Mouse (Mus musculus): Measurements from ENCODE around the gene Kat2b.
"Not testable (repeated sequence)": the region's sequence is repeated elsewhere in the genome, so short reads cannot be mapped to it uniquely, and the experiment has no call there.

Kat2b gene

DNA sequence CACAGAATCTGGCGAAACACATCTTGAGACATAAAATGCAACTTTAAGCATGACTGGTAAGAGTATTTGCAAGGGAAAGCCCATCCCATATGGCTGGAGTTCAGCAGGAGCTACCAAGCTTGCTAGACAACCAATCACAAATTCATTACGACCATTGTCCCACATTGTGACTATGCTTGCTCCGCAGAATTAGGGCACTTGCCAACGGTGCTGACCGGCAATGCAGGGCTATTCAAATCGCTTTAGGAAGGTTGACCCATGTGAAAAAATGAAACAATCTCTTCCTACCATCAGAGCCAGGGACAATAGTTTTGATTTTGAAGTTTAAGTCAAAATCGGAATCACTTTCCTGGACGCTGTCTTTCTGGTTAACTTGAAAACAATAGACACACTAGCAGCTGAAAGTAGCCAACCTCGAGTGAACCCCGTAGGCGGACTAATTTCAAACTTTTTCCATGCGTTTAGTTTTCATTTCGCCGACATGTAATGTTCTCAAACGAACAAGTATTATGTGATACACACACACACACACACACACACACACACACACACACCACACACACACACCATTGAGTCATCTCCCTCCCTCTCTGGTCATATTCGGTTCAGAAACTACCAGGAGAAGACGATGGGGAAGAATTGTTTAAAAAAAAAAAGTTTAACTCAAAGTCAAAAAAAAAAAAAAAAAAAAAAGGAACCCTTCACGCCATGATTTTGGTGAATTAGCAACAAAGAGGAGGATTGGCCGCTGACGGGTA lies at the start of gene Kat2b:
Kat2b (plus strand) TSS at position 701 of the 758 bp plus-strand sequence.
- DNase-seq, result peak; percentile 62

DNA sequence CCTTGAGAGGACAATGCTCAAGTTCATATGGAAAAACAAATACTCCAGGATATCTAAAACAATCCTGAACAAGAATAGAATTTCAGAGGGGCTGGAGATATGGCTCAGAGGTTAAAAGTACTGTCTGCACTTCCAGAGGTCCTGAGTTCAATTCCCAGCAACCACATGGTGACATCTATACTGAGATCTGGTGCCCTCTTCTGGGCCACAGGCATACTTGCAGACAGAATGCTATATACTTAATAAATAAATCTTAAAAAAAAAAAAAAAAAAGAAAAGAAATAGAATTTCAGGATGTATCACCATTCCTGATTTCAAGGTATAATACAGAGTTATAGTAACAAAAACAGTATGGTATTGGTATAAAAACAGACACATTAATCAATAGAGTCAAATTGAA lies 47.3 kb upstream of the Kat2b start:
- DNase-seq, result no peak

DNA sequence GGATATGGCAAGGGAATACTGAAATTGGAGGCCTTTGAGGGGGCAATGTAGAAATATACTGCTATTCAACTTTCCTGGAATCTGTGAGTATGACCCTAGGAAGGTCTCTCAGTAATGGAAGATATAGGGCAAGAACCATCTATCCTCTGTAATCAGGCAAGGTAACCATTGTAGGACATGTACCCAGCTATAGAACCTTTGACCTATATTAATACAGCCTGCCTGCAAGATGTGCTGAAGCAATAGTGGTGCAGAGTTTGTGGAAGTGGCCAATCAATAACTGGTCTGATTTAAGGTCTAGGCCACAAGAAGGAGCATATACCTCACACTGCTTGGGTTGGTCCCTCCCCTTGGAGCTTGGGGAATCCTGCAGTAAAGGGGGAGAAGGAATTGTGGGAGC lies 46.2 kb upstream of the Kat2b start:
- DNase-seq, result no peak

DNA sequence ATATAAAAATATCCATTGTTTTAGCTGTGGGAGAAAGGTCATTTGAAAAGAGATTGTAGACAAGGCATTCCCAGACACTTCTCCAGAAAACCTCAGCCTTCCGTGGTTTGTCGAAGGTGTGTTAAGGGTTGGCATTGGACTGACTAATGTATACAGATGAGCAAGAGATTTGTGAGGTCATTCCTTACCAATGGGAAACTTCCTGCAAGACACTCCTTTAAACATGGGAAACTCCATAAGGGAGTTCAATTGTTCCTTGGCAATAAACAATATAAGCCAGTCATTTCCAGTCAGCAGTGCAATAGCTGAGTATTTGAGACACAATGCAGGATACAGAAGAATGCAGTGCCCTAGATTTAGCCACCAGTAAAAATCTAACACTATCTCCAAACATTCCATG lies 38.6 kb upstream of the Kat2b start:
- no peak for DNase-seq

DNA sequence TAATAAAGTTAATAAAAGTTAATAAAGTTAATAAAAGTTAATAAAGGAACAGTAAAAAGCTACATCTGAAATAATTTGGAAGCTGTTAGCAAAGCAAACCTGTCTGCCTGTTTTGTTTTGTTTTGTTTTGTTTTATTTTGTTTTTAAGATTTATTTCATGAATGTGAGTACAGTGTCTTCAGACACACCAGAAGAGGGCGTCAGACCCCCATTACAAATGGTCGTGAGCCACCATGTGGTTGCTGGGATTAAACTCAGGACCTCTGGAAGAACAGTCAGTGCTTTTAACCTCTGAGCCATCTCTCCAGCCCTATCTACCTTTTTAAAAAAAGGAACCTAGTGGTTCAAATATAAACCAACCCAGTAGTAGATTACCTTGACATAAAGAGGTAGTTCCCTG lies 35.5 kb upstream of the Kat2b start:
- peak; percentile 18 for DNase-seq

DNA sequence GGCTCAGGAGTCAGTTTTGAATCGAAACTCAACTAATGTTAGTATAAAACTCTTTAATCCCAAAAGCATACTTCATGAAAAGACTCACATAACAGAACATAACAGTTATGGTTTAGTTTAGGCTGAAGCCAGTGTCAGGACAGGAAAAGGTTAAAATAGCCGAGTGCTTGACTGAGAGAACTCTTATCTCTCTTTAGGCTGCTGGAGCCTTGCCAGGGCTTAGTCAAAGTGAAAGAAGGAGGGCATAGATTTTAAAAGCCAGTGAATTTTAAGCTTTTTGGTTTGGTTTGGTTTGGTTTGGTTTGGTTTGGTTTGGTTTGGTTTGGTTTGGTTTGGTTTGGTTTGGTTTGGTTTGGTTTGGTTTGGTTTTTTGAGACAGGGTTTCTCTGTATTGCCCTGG lies 34.2 kb upstream of the Kat2b start:
- peak; percentile 30 for DNase-seq

DNA sequence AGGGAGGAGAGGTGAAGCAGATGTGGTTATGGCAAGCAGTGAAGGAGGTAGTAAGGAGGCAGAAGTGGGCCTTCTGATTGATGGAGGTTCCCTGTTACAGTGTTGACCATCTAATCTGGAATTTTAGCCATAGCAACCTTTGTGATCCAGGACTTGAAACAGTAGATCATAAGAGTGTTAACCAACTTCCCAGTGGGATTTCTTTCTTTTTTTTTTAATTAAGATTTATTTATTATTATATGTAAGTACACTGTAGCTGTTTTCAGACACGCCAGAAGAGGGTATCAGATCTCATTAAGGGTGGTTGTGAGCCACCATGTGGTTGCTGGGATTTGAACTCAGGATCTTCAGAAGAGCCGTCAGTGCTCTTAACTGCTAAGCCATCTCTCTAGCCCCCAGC lies 27.3 kb upstream of the Kat2b start, which contains the start of gene Pp2d1:
Pp2d1 (minus strand) TSS at position 101 of the 400 bp plus-strand sequence.
- not testable (repeated sequence) for DNase-seq

DNA sequence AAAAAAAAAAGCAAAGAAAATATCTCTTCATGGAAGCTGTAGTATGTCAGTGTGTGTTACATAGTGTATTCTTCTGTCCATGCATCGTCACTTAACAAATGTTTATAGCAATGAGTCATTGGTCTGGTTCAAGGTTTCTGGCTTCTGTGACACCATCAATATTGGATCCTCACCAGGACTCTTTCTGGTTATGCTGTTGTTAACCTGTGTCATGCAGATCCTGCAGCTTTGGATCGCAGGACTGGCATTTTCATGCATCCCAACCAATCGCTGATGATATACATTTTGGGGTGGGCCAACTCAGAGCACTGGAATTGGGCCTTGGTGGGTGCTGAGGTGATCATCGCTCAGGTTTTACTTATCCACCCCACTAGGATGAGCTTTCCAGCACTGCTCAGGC lies 24.1 kb upstream of the Kat2b start:
- no peak for DNase-seq

DNA sequence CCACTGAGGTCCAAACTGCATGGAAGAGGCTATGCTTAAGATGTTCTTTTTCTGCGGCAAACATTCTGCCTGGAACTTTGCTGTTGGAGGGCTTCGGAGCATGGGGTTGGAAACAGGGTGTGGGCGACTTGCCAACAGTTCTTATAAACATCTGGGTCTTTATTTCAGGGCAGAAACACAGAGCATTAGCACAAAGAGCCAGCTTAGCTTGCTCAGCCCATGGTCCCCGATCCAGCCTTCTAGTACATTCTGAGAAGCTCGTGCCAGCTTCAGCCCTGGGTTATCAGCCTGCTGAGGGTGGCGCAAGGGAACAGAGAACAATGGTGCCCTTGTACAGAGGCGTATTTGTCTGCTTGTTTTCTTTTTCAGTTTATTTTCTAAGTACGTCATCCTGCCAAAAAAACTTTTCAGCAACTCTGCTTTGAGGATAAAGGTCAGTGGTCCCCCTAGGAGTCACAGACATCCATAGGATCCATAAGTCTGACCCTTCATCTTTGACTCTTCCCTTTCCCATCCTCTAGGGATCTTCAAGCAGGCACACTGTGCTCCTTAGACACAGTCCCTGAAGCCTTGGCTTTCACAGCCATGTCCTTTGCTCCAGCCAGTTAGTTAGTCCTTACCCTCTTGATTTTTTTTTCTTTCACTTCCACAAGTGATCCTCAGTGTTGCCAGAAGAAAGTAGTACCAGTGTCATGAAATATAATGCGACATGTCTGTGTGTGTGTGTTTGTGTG lies 22.9 kb upstream of the Kat2b start:
- DNase-seq, result peak; percentile 68

DNA sequence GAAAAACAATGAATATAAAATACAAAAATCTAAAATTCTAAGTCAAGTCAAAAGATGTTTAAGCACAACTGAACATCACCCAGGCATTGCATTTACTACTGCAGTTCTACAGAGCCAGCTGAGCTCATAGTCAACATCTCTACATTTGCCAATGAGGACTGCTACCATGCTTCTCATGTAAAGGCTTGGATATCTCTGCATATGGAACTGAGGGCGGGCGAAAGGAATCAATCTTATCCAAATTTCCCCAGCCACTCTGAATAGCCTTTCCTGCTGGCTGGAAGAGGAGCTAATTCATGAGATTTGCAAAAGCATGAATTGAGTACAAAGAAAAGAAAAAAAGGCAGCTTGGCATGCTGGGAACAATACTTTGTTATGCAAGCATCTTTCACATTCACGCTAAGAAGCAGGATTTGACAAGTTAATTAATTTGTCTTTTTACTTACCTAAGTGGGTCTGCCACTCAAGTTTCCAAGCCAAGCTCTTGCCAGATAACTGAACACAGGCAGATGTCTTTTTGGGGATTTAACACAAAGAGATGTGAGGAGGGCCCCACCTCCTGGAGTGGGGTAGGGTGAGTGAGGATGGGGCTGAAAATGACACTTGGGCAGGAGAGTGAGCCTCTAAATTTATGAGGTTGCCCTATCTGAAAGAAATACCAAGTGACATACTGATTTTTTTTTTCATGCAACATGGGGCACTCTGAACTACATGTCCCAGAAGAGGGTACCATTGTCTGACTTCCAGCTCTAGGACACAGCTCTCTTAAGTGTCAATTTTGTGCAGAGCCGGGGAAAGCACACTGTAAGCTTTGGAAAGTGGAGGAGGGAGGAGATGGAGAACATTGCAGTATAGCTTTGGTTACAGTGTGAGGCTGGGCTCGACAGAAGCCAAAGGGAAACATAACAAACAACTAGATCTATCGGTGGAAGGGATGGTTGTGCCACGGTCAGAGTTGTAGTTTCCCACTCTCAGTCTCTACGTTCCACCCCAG lies 15.1 kb upstream of the Kat2b start:
- no peak for DNase-seq

DNA sequence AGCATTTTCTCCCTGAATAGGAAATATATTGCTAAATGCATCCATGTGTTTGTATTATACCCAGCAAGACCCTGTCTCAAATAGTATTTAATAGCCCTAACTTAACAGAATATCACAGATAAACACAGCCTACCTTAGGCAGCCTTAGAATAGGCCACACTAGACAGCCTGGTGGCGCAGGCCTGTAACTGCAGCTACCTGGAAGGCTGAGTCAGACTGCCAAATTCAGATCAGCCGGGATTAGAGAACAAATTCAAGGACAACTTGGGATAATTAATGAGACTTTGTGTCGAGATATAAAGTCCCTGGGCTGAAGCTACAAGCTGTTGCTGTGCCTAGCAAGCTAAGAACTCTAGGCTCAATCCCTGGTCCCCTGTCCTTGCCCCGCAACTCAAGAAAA lies 12.6 kb upstream of the Kat2b start:
- DNase-seq, result no peak

DNA sequence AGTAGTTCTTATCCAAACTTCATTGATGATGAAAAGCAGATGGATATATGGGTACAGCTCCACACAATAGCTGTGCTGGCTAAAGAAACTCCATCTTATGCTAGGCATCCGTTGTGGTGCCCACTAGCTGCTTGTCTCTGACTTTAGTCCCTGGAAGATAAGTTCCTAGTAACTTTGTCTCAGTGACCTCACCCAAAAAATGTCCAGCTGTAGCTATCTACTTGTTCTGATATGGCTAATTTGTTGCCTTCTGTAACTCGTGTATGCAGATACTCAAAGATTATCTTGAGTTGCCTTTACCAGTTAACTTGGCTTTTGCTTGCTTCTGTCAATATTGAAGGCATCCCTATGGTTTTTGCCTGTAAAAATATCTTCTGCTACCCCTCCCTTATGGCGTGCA lies 11.8 kb upstream of the Kat2b start:
- no peak for DNase-seq

DNA sequence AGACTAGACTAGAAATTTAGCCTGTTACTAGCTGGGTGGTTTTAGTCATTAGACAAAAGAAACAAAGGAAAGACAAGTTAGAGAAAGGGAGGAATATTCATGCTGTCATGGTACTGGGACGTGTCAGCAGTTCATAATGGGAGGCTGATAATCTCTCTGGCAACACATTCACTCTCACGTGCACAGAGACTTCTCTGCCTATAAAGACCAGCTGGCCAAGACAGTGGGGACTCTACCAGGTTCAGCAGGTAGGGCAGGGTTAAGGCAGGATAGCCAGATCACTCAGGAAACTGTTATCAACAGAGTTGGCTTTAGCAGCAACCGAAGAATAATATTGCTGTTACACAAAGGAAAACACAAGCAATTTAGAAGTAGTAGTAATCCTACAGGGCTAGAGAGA lies 9.2 kb upstream of the Kat2b start:
- no peak for DNase-seq

DNA sequence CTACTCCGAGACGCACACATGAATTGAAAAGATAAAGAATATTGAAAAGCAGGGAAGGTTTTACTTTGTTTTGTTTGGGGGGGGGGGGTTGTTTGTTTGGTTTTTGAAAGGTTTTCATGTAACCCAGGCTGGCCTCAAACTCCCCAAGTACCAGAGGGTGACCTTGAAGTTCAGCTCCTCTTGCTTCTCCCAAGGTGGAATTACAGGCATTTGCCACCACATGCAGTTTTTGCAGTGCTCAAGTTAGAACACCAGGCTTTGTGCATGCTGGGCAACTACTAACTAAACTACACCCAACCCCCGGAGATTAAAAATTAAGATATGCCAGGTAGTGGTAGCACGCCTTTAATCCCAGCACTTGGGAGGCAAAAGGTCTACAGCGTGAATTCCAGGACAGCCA lies 7.0 kb upstream of the Kat2b start:
- no peak for DNase-seq

DNA sequence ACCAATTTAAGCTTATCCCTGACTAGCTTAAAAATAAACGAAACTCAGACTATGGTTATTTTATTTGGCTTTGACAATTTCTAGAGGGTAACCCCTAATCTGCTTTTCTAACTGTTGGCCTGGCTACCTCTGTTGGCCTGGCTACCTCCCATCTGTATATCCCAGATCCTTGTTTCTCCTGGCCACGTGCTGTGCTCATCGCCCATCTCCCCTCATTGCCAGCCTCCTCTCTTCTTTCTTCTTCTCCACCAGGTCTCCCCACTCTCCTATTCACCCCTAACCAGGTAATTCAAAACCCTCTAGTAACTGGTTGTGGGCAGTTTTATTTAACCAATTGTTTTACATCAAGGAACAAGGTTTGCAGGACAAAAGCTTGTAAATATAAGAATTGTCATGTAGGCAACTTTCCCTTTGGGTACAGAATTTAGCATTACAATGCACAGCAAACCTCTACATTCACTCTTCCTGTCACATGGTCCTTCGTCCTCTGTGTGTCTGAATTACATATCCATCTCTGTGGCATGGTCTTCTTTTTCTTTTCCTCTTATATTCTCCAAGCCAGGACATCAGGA lies 5.1 kb upstream of the Kat2b start:
- DNase-seq, result no peak

DNA sequence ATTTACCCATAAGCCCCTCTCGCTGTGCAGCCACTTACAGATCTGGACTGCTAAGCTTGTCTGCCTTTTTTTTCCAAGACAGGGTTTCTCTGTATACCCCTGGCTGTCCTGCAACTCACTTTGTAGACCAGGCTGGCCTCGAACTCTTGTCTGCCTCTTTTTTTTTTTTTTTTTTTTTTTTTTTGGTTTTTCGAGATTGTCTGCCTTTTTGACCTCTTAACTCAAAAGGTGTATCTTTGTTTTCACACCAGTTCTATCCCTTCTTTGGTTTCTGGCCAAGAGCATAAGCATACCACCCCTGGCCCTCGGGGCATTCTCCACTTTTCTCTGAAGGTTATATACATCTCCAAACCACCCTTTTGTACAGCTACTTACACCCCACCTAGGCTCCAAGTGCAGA lies 1.8 kb upstream of the Kat2b start:
- DNase-seq, result no peak

DNA sequence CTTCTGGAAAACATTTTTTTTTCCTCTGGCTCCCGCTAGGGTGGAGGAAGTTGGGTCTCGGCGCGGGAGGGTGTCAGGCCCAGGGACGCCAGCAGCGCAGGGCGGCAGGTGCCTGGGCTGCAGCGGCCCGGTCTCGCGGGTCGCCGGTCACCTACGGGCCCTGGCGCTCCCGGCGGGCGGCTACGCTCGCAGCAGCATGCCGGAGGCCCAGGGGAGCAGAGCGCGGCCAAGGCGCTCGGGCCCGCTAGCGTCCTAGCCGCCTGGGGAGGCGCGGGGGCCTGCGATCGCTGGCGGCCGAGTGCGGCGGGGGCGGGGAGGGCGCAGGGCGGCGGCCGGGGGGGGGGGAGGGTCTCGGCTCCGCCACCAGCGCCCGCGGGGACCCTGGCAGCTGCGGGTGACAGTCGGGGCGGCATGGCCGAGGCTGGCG lies 271 bp downstream of the Kat2b start:
- peak; percentile 74 for DNase-seq

DNA sequence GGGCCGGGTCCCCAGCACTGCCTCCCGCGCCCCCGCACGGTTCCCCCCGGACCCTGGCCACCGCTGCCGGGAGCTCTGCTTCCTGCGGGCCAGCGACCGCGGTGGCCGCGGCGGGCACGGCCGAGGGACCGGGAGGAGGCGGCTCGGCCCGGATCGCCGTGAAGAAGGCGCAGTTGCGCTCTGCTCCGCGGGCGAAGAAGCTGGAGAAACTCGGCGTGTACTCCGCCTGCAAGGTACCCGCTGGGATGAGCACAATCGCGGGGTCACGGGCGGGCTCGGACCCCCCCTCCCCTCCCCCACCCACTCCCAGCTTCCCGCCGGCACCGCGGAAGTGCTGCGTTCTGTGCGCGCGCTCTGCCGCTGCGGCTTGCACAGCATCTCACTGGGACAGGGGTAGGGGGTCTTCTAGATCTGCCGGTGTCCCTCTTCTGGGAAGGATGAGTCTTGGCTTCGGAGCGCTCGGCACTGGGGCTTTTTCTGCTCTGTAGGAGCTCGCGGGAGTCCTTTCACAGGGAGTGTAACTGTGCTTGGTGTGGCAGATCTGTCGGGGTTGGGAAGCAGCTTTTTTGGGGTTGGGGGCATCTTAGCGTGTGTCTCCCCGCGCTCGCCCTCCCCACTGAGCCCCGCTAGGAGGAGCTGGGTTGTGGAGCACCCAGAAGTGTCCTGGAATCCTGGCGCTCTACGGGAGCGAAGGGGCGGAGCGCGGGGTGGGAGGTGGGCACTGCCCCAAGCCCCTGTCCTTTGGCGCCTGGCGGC lies 863 bp downstream of the Kat2b start:
- peak; percentile 49 for DNase-seq

DNA sequence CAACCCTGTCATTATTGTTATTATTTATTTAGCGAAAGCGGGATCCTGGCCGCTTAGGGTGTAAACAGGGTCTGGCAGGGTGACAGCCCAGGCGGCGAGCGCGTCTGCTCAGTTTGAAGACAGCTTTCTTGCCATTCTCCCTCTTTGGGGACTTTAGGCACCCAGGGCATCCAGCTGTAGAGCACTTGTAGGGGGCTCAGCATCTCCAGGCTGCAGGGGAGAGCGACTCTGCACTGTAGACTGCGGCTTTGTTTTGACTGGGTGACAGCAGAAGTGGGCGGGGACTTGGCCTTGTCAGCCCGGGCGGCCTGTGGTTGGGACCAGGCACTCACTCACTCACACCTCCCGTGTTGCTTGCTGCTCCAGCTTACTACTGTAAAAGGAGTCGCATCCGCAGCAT lies 1.5 kb downstream of the Kat2b start:
- peak; percentile 84 for DNase-seq

DNA sequence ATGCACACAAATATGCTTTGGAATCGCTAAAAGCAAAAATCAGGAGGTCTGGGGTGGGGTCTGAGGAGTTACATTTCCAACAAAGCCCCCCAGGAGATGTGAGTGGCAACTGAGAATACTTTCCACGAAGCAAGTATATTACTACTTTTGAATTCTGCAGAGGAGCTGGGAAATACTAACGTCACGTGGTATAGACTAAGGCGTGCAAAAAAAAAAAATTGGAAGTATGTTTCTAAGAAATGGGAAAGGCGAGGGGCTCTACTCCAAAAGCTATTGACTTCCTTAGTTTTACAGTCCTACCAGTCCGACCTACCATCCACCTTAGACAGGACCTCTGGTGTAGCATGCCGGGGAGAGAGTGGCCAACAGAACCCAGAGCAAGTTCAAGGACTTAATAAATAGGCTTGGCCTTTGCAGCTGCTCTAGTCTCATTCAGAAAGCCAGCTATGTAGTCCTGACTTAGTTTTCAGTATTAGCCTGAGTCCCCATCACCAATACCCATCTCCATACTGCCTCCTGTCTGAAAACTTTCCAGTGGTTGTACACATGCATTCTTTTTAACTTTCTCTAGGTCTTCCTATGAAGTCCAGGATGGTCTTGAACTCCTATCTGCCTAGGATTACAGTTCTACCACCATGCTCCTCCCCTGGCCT lies 2.2 kb downstream of the Kat2b start:
- no peak for DNase-seq

DNA sequence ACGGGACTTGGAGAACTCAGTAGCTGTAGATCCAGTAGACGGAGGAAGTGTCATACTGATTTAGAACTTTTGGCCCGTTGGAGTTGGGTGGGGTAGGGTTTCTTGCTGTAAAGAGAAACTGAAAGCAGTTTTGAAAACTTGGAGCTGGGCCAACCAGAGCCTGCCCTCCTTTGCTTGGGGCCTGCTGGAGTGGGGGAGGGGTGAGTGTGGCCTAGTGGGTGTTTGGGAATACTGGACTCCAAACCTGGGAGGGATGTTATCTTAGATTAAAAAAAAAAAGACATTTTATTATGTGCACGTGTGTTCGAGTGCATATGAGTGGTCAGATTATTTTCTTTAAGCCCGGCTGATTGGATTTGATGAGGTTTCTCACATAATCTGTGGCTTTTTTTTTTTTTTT lies 3.2 kb downstream of the Kat2b start:
- peak; percentile 89 for DNase-seq
